ENCODE assay signal across 9 mouse cellular contexts in genomic region chr9:120349145-120349544, GRCm38 (mm10). TPM values are rescaled to one million over a fixed set of nuclear protein-coding genes. Genes with fewer than 3 reads are reported as not detected.
DNase-seq lines count a peak whose midpoint lies in the region; ATAC-seq and TF ChIP-seq lines count a peak whose summit lies in the region.
"Had no signal": no experiment of that assay in that cellular context is flagged by ENCODE, and none has a peak within 500 bp of the region (broad histone marks: within the 10 kb centered on the region; RNA-seq: fewer than 3 reads in every experiment).

No protein-coding gene starts in this region.

- peaks cover 22% of the 10 kb centered on the region for H3K4me1 ChIP-seq in midbrain, embryonic 10.5 days
- H3K4me1 ChIP-seq in midbrain, embryonic 11.5 days (ENCODE audit: control insufficient read depth, insufficient read depth, low read length), result peaks cover 7% of the 10 kb centered on the region
- peaks cover 22% of the 10 kb centered on the region for H3K4me1 ChIP-seq in heart, adult 2 months (ENCODE audit: control insufficient read depth, insufficient read depth, low read length)
- H3K4me1 ChIP-seq in midbrain, postnatal 0 days (ENCODE audit: insufficient read depth, low read length), result no peaks in the 10 kb centered on the region
- H3K4me1 ChIP-seq in liver, embryonic 11.5 days (replicated peaks; ENCODE audit: control insufficient read depth, insufficient read depth, low read length), result no peaks in the 10 kb centered on the region

- 0 out of 2 replicates have a peak, but pooled peaks cover 5% of the 10 kb centered on the region for H3K9me3 ChIP-seq in midbrain, embryonic 10.5 days (replicated peaks)
- no peaks in the 10 kb centered on the region for H3K9me3 ChIP-seq in midbrain, embryonic 11.5 days (ENCODE audit: control insufficient read depth, low read length)
- no peaks in the 10 kb centered on the region for H3K9me3 ChIP-seq in midbrain, postnatal 0 days (ENCODE audit: low read length)
- 0 out of 2 replicates have a peak, but pooled peaks cover 2% of the 10 kb centered on the region for H3K9me3 ChIP-seq in liver, embryonic 11.5 days (ENCODE audit: control insufficient read depth, low read length)

- 78% methylated on average over 4 of the region's 4 CpGs for WGBS in midbrain, embryonic 10.5 days
- WGBS in midbrain, embryonic 11.5 days, result 72% methylated on average over 4 of the region's 4 CpGs
- 41% methylated on average over 4 of the region's 4 CpGs for WGBS in heart, adult 2 months
- 51% methylated on average over 4 of the region's 4 CpGs for WGBS in midbrain, postnatal 0 days
- WGBS in liver, embryonic 11.5 days, result 70% methylated on average over 4 of the region's 4 CpGs

- H3K4me2 ChIP-seq in midbrain, embryonic 11.5 days, result no peak overlapping the region
- no peak overlapping the region for H3K4me2 ChIP-seq in midbrain, postnatal 0 days (ENCODE audit: low read depth, low read length, poor library complexity, severe bottlenecking)
- no peak overlapping the region for H3K4me2 ChIP-seq in liver, embryonic 11.5 days

- TF ChIP-seq EP300 in heart, adult 2 months (IDR thresholded peaks at IDR 0.05; ENCODE audit: insufficient read depth, low read depth, low read length), result no peak

- no peak for DNase-seq in midbrain, embryonic 10.5 days (ENCODE audit: low spot score)
- DNase-seq in midbrain, embryonic 11.5 days (ENCODE audit: low spot score, missing footprints), result no peak
- peak; percentile 76 for DNase-seq in cerebellum, adult 9-11 months
- peak; percentile 56 to 69 for DNase-seq in heart, adult 2 months
- DNase-seq in layer of hippocampus, adult 9-10 months (ENCODE audit: low spot score), result peak; percentile 52
- peak; percentile 83 for DNase-seq in midbrain, postnatal 0 days (ENCODE audit: low spot score)
- no peak for DNase-seq in spleen, postnatal 4 days (ENCODE audit: low spot score in 2 of 2)
- DNase-seq in liver, embryonic 11.5 days (ENCODE audit: low spot score), result no peak

- no peaks in the 10 kb centered on the region for H3K79me2 ChIP-seq in heart, adult 2 months (replicated peaks; ENCODE audit: control insufficient read depth, insufficient read depth, low read length)

- ATAC-seq in midbrain, embryonic 11.5 days (ENCODE audit: low FRiP score), result no peak
- peak; percentile 77 for ATAC-seq in midbrain, postnatal 0 days (ENCODE audit: low FRiP score)
- ATAC-seq in liver, embryonic 11.5 days (replicated peaks; ENCODE audit: low FRiP score), result no peak

- TF ChIP-seq POLR2A in heart, adult 2 months (IDR thresholded peaks at IDR 0.05; ENCODE audit: insufficient read depth, low read depth, low read length), result no peak

- no peak for TF ChIP-seq CTCF in heart, adult 2 months (IDR thresholded peaks at IDR 0.05)
- TF ChIP-seq CTCF in midbrain, postnatal 0 days (IDR thresholded peaks at IDR 0.05), result no peak

- intact Hi-C loops in heart, adult 2 months (cut with DNase I), result no loop called here

- no peaks in the 10 kb centered on the region for H3K36me3 ChIP-seq in midbrain, embryonic 10.5 days
- no peaks in the 10 kb centered on the region for H3K36me3 ChIP-seq in midbrain, embryonic 11.5 days (ENCODE audit: control insufficient read depth, insufficient read depth, low read length)
- H3K36me3 ChIP-seq in heart, adult 2 months (ENCODE audit: control insufficient read depth, insufficient read depth, low read length), result peaks cover 5% of the 10 kb centered on the region; the same call in 1 of the 2 replicates
- no peaks in the 10 kb centered on the region for H3K36me3 ChIP-seq in midbrain, postnatal 0 days (ENCODE audit: insufficient read depth, low read length)
- H3K36me3 ChIP-seq in liver, embryonic 11.5 days (ENCODE audit: control insufficient read depth, insufficient read depth, low read length), result no peaks in the 10 kb centered on the region

- no peaks in the 10 kb centered on the region for H3K27me3 ChIP-seq in midbrain, embryonic 10.5 days (ENCODE audit: low read depth, poor library complexity, severe bottlenecking)
- H3K27me3 ChIP-seq in midbrain, embryonic 11.5 days (ENCODE audit: control insufficient read depth, insufficient read depth, low read length), result no peaks in the 10 kb centered on the region
- H3K27me3 ChIP-seq in heart, adult 2 months (ENCODE audit: control insufficient read depth, insufficient read depth, low read length), result no peaks in the 10 kb centered on the region
- no peaks in the 10 kb centered on the region for H3K27me3 ChIP-seq in midbrain, postnatal 0 days (ENCODE audit: insufficient read depth, low read length)
- H3K27me3 ChIP-seq in liver, embryonic 11.5 days (replicated peaks; ENCODE audit: control insufficient read depth, insufficient read depth, low read length), result no peaks in the 10 kb centered on the region

- no peak overlapping the region for H3K9ac ChIP-seq in midbrain, embryonic 11.5 days (ENCODE audit: low read length)
- H3K9ac ChIP-seq in heart, adult 2 months (ENCODE audit: low read depth, low read length), result no peak overlapping the region
- H3K9ac ChIP-seq in midbrain, postnatal 0 days (replicated peaks; ENCODE audit: low read length, poor library complexity, severe bottlenecking), result no peak overlapping the region
- H3K9ac ChIP-seq in liver, embryonic 11.5 days (ENCODE audit: low read depth, low read length), result no peak overlapping the region

- no peak overlapping the region for H3K4me3 ChIP-seq in midbrain, embryonic 10.5 days
- no peak overlapping the region for H3K4me3 ChIP-seq in midbrain, embryonic 11.5 days (ENCODE audit: low read depth, low read length)
- no peak overlapping the region for H3K4me3 ChIP-seq in heart, adult 2 months
- H3K4me3 ChIP-seq in midbrain, postnatal 0 days (ENCODE audit: low read depth, low read length), result no peak overlapping the region
- no peak overlapping the region for H3K4me3 ChIP-seq in liver, embryonic 11.5 days (ENCODE audit: low read depth, low read length)
- H3K4me3 ChIP-seq: myocyte had no signal

- H3K27ac ChIP-seq in midbrain, embryonic 10.5 days (replicated peaks), result 0 out of 2 replicates have a peak overlapping the region, but pooled peaks have one; percentile 4
- no peak overlapping the region for H3K27ac ChIP-seq in midbrain, embryonic 11.5 days (ENCODE audit: low read depth, low read length)
- peak overlapping the region; percentile 62 for H3K27ac ChIP-seq in heart, adult 2 months
- H3K27ac ChIP-seq in midbrain, postnatal 0 days (ENCODE audit: low read depth, low read length), result peak overlapping the region; percentile 43
- no peak overlapping the region for H3K27ac ChIP-seq in liver, embryonic 11.5 days (ENCODE audit: low read depth, low read length)

RNA-seq across cellular contexts. Expression of gene Myrip, which starts 47.8 kb away (rescaled TPM):
- 0.43 and 0.79 TPM in 2 replicates for polyA plus RNA-seq in midbrain, embryonic 10.5 days (2016; fragmentation: Nextera tagmentation; extraction: Ambion mirVana)
- 0.94 and 1.6 TPM in 2 replicates for polyA plus RNA-seq in midbrain, embryonic 11.5 days (2014; fragmentation: Nextera tagmentation; extraction: Ambion mirVana)
- total RNA-seq in heart, adult 2 months (2021), result 1 to 10 TPM; 5.4 to 6.2 TPM
- 1.5 and 1.8 TPM in 2 replicates for polyA plus RNA-seq in heart, adult 2 months (2012; rRNA removed)
- 19.6 and 25.6 TPM in 2 replicates for total RNA-seq in midbrain, postnatal 0 days (2014; rRNA removed)
- polyA plus RNA-seq in midbrain, postnatal 0 days (2015; fragmentation: Nextera tagmentation; extraction: Ambion mirVana), result 6.8 and 7.0 TPM in 2 replicates
- 0.05 and 0.55 TPM in 2 replicates for polyA plus RNA-seq in liver, embryonic 11.5 days (2014; fragmentation: Nextera tagmentation; extraction: Ambion mirVana)

Comparison
In these comparisons a context has a peak if more than half of its experiments do, and no peak if none do; other contexts are left out.
1. DNase-seq: peak in cerebellum, adult 9-11 months (single experiment), heart, adult 2 months (2 of 2), layer of hippocampus, adult 9-10 months (single experiment) and midbrain, postnatal 0 days (single experiment); none in midbrain, embryonic 10.5 days (single experiment), midbrain, embryonic 11.5 days (single experiment), spleen, postnatal 4 days (0 of 2) and liver, embryonic 11.5 days (single experiment).
2. H3K27ac ChIP-seq: peak in midbrain, embryonic 10.5 days (single experiment), heart, adult 2 months (single experiment) and midbrain, postnatal 0 days (single experiment); none in midbrain, embryonic 11.5 days (single experiment) and liver, embryonic 11.5 days (single experiment).